Mouse (Mus musculus) liver, postnatal 0 days (tissue): ENCODE data around the gene Pigz. TPM values are rescaled to one million over a fixed set of nuclear protein-coding genes. Genes with fewer than 3 reads are reported as not detected.
A peak's percentile ranks its signal among the peaks of the same experiment; 100 is the strongest.

Source experiments
- ATAC-seq: fragments of 200-750 bp; cut with Nextera tagmentation; 2 replicates; pipeline ENCODE4 v1.8.0; 2017; ENCODE audit warnings: mild to moderate bottlenecking, moderate library complexity
- DNase-seq: peaks from one replicate; pipeline ENCODE4 v3.0.0-alpha.2; 2016
- H3K27ac ChIP-seq: fragments of 300-500 bp; sonication (generic); 2 replicates; pipeline ENCODE4 v1.5.1; 2014; ENCODE audit warnings: antibody characterized with exemption, moderate library complexity, mild to moderate bottlenecking, low read depth
- H3K27me3 ChIP-seq: fragments of 300-500 bp; sonication (generic); 2 replicates; pipeline ENCODE4 v1.6.1; 2014; ENCODE audit warnings: low read length, control low read depth, mixed read lengths; ENCODE audit not compliant: insufficient read depth
- H3K36me3 ChIP-seq: fragments of 300-500 bp; sonication (generic); replicated peaks from 2 replicates; pipeline ENCODE4 v1.6.1; 2014; ENCODE audit warnings: mild to moderate bottlenecking, control low read depth, low read length, moderate library complexity, mixed read lengths; ENCODE audit not compliant: insufficient read depth
- H3K4me1 ChIP-seq: fragments of 300-500 bp; sonication (generic); 2 replicates; pipeline ENCODE4 v1.6.1; 2014; ENCODE audit warnings: antibody characterized with exemption, mild to moderate bottlenecking, control low read depth; ENCODE audit not compliant: insufficient read depth
- H3K4me2 ChIP-seq: fragments of 300-500 bp; sonication (generic); 2 replicates; pipeline ENCODE4 v1.6.1; 2014; ENCODE audit warnings: low read depth, mild to moderate bottlenecking, low read length, moderate library complexity, mixed read lengths
- H3K4me3 ChIP-seq: fragments of 300-500 bp; sonication (generic); 2 replicates; pipeline ENCODE4 v1.5.1; 2014; ENCODE audit warnings: low read depth, low read length
- H3K9ac ChIP-seq: fragments of 300-500 bp; sonication (generic); replicated peaks from 2 replicates; pipeline ENCODE4 v1.6.1; 2014; ENCODE audit warnings: mild to moderate bottlenecking, moderate library complexity
- H3K9me3 ChIP-seq: fragments of 300-500 bp; sonication (generic); 2 replicates; pipeline ENCODE4 v1.6.1; 2016; ENCODE audit warnings: mild to moderate bottlenecking, control low read depth, low read length, mixed read lengths
- CTCF ChIP-seq: sonication (generic); IDR thresholded peaks from 2 replicates; pipeline ENCODE4 v1.5.1; 2016; ENCODE audit warnings: antibody characterized with exemption, low read depth
- EP300 ChIP-seq: IDR thresholded peaks from 2 replicates; pipeline ENCODE4 v1.6.1; 2016; ENCODE audit warnings: antibody characterized with exemption, low read depth, mild to moderate bottlenecking
- WGBS: fragments of 180-500 bp; shearing (Covaris S2); extraction: QIAGEN DNeasy Blood & Tissue Kit; methylation state at CpG from one replicate; pipeline ENCODE4 v1.1.7; 2014; ENCODE audit not compliant: insufficient replicate concordance; 5-methylcytosine and 5-hydroxymethylcytosine counted together
- polyA plus RNA-seq: library from polyadenylated mRNA; unstranded; fragments of >200 nt; fragmentation: Nextera tagmentation; extraction: Ambion mirVana; gene quantifications from 2 replicates; pipeline ENCODE4 v1.2.1, GENCODE M21; 2015

Gene Pigz
- polyA plus RNA-seq, 1 experiment from 2014 or later: 0.18 TPM

GRCm38 (mm10) chr16:31935091-31935979 is 1.7 kb downstream of the Pigz start:
- Histone ChIP-seq H3K36me3 (no peaks in the 10 kb centered on the region), H3K4me1 (peaks cover 16% of the 10 kb centered on the region), H3K9me3 (no peaks in the 10 kb centered on the region), H3K27ac (no peak overlapping the region), H3K4me3 (peak overlapping the region; percentile 34), H3K9ac (no peak overlapping the region), H3K27me3 (peaks cover 29% of the 10 kb centered on the region), H3K4me2 (peak overlapping the region; percentile 66)
- WGBS: 5% methylated on average over 36 of the region's 36 CpGs
- DNase-seq (peak; percentile 33), ATAC-seq (peak; percentile 22; the same call in 1 of the 2 replicates)
- TF ChIP-seq CTCF (no peak), EP300 (no peak)

DNA sequence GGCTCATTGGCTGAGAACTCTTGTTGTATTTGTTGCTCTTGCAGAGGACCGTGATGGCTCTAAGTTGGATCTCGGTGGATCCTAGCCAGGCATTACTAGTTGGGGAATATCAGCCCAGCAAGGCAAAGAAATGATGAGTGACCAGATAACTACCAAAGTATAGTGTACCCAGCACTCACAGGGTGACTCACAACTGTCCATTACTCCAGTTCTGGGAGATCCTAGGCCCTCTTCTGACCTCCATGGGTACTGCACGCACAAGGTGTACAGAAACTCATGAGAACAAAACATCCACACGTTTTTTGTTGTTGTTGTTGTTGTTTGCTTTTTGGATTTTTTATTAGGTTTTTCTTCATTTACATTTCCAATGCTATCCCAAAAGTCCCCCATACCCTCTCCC is 2.9 kb downstream of the Pigz start:
- Histone ChIP-seq H3K4me1 (peaks cover 16% of the 10 kb centered on the region), H3K4me2 (no peak overlapping the region), H3K36me3 (no peaks in the 10 kb centered on the region), H3K9ac (no peak overlapping the region), H3K27ac (no peak overlapping the region), H3K27me3 (peaks cover 29% of the 10 kb centered on the region), H3K9me3 (no peaks in the 10 kb centered on the region), H3K4me3 (no peak overlapping the region)
- no peak for ATAC-seq
- 0 out of 2 replicates have a peak, but pooled peaks have one; percentile 4 for TF ChIP-seq CTCF
- no peak for TF ChIP-seq EP300
- WGBS: 86% methylated on average over 4 of the region's 4 CpGs
- DNase-seq: no peak

- no peak overlapping the region for H3K4me3 ChIP-seq
- 47% methylated on average over 6 of the region's 6 CpGs for WGBS
- H3K4me2 ChIP-seq: no peak overlapping the region
- no peak for TF ChIP-seq CTCF
- no peak for TF ChIP-seq EP300
- H3K27me3 ChIP-seq: peaks cover 20% of the 10 kb centered on the region
- H3K9me3 ChIP-seq: no peaks in the 10 kb centered on the region
- H3K9ac ChIP-seq: no peak overlapping the region
- DNase-seq (no peak), ATAC-seq (no peak)
- peaks cover 8% of the 10 kb centered on the region for H3K4me1 ChIP-seq
- no peak overlapping the region for H3K27ac ChIP-seq
- no peaks in the 10 kb centered on the region for H3K36me3 ChIP-seq
Observed at GRCm38 (mm10) chr16:31938856-31939255, 5.2 kb downstream of the Pigz start.

- H3K9me3 ChIP-seq: no peaks in the 10 kb centered on the region
- 0 out of 2 replicates have a peak, but pooled peaks have one; percentile 22 for ATAC-seq
- TF ChIP-seq CTCF (no peak), EP300 (no peak)
- H3K4me1 ChIP-seq: no peaks in the 10 kb centered on the region
- H3K36me3 ChIP-seq: 0 out of 2 replicates have a peak, but pooled peaks cover 2% of the 10 kb centered on the region
- WGBS: 48% methylated on average over 2 of the region's 2 CpGs
- H3K27me3 ChIP-seq: peaks cover 3% of the 10 kb centered on the region
- no peak for DNase-seq
- H3K9ac ChIP-seq: no peak overlapping the region
- no peak overlapping the region for H3K4me3 ChIP-seq
- H3K4me2 ChIP-seq: no peak overlapping the region
- H3K27ac ChIP-seq: no peak overlapping the region
Observed at GRCm38 (mm10) chr16:31940586-31940985, 6.9 kb downstream of the Pigz start.

- peaks cover 15% of the 10 kb centered on the region for H3K4me1 ChIP-seq
- 0 out of 2 replicates have a peak, but pooled peaks cover 2% of the 10 kb centered on the region for H3K36me3 ChIP-seq
- peak; percentile 15; the same call in 1 of the 2 replicates for ATAC-seq
- H3K9ac ChIP-seq: no peak overlapping the region
- H3K9me3 ChIP-seq: no peaks in the 10 kb centered on the region
- H3K27ac ChIP-seq: no peak overlapping the region
- WGBS: 5% methylated on average over 10 of the region's 10 CpGs
- no peak overlapping the region for H3K4me3 ChIP-seq
- H3K27me3 ChIP-seq: no peaks in the 10 kb centered on the region
- peak; percentile 86 for DNase-seq
- no peak overlapping the region for H3K4me2 ChIP-seq
- TF ChIP-seq CTCF (peak; percentile 91), EP300 (no peak)
Observed at GRCm38 (mm10) chr16:31943980-31944379, 10.3 kb downstream of the Pigz start.

DNA sequence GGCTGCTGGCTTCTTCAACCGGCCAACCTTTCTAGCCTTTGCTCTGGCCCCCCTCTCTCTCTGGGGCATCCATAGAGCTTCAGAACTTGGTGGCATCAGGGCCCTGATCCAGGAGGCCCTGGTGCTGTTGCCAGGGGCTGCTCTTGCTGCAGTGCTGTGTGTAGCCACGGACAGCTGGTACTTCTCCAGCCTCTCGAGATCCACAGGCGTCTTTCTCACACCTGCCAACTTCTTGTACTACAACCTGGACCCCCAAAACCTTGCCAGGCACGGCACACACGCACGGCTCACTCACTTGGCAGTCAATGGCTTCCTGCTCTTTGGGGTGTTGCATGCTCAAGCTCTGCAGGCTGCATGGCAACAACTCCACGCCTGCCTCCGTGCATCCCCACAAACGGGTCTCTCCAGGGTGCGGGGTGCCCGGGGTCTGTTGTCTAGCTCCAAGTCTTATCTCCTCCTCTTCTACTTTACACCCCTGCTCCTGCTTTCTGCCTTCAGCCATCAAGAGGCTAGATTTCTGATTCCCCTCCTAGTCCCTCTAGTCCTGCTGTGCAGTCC is 11.1 kb downstream of the Pigz start:
- H3K36me3 ChIP-seq: 0 out of 2 replicates have a peak, but pooled peaks cover 2% of the 10 kb centered on the region
- WGBS: 79% methylated on average over 12 of the region's 12 CpGs
- no peak for TF ChIP-seq CTCF
- TF ChIP-seq EP300: no peak
- H3K27ac ChIP-seq: no peak overlapping the region
- no peak overlapping the region for H3K4me2 ChIP-seq
- DNase-seq (no peak), ATAC-seq (no peak)
- no peak overlapping the region for H3K4me3 ChIP-seq
- H3K4me1 ChIP-seq: peaks cover 21% of the 10 kb centered on the region
- H3K27me3 ChIP-seq: no peaks in the 10 kb centered on the region
- H3K9me3 ChIP-seq: no peaks in the 10 kb centered on the region
- no peak overlapping the region for H3K9ac ChIP-seq
